Mouse (Mus musculus) central nervous system, embryonic 14 days (tissue): ENCODE data around the gene Pdcd1. TPM values are rescaled to one million over a fixed set of nuclear protein-coding genes. Genes with fewer than 3 reads are reported as not detected.

Source experiments
- polyA plus RNA-seq: library from polyadenylated mRNA; depleted of rRNA; stranded (reverse); fragments of >200 nt; gene quantifications from 2 replicates; pipeline ENCODE4 v1.2.3, GENCODE M21; 2012; rRNA removed

The Pdcd1 gene
- 0.05 and 0.09 TPM in 2 replicates for polyA plus RNA-seq

GRCm38 (mm10) chr1:94052373-94052772, at the start of gene Pdcd1:
Gene Pdcd1, minus strand, starts transcription at chr1:94052553.

GRCm38 (mm10) chr1:94020151-94020550, 32.2 kb downstream of the Pdcd1 start, which contains the start of gene Neu4:
Gene Neu4, plus strand, starts transcription at chr1:94020451.

GRCm38 (mm10) chr1:93990209-93990608, 62.1 kb downstream of the Pdcd1 start, which contains the start of gene Gal3st2c:
Gene Gal3st2c, plus strand, starts transcription at chr1:93990509.

Other genes with a start within 250 kb of the Pdcd1 start
- 10.1 and 11.2 TPM in 2 replicates for gene Ing5, start 248.6 kb downstream of the Pdcd1 start, polyA plus RNA-seq
- 20.7 and 23.5 TPM in 2 replicates for gene D2hgdh, start 227.6 kb downstream of the Pdcd1 start, polyA plus RNA-seq
- 0.09 TPM in 1 of 2 replicates, not detected in the other for gene Gal3st2, start 191.2 kb downstream of the Pdcd1 start, polyA plus RNA-seq
- not detected in 2 replicates for gene Gal3st2b, start 134.2 kb downstream of the Pdcd1 start, polyA plus RNA-seq
- not detected in 2 replicates for gene Gal3st2c, start 62.0 kb downstream of the Pdcd1 start, polyA plus RNA-seq
- 0.01 TPM in 1 of 2 replicates, not detected in the other for gene Neu4, start 32.1 kb downstream of the Pdcd1 start, polyA plus RNA-seq